Mouse (Mus musculus): Measurements from ENCODE around the gene Rasgrp1.

DNA sequence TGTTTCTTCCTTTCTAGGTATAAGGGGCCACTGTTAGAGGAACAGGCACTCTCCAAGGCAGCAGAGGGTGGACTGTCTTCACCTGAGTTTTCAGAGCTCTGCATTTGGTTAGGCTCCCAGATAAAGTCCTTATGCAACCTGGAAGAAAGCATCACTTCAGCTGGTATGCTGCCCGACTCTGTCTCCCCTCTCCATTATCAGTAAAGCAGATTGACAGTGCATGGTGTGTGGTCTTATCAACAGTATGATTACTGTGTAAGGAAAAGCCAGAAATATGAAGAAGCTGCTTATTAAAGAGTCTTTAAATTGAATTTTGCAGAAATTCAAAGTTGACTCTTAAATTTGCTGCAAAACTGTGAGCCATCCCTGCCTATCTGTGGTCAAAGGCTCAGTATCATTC is 85.2 kb downstream of the Rasgrp1 start:
- no peak for TF ChIP-seq GATA1 (IDR thresholded peaks at IDR 0.05; ENCODE audit: low read length)
- no peak for TF ChIP-seq TAL1 (IDR thresholded peaks at IDR 0.05; ENCODE audit: low read length)

All from erythroblast, embryonic 14.5 days (primary cell).